Mouse (Mus musculus): ENCODE data around the gene Slc41a2.
A peak's percentile ranks its signal among the peaks of the same experiment; 100 is the strongest.

Gene Slc41a2

GRCm38 (mm10) chr10:83224999-83225398, 112.7 kb downstream of the Slc41a2 start:
- DNase-seq (ENCODE audit: low read depth), result no peak

GRCm38 (mm10) chr10:83220847-83221246, 116.8 kb downstream of the Slc41a2 start:
- no peak for DNase-seq (ENCODE audit: low read depth)

- DNase-seq (ENCODE audit: low read depth), result no peak
Measured at GRCm38 (mm10) chr10:83220217-83220616, 117.5 kb downstream of the Slc41a2 start.

GRCm38 (mm10) chr10:83219729-83220128, 118.0 kb downstream of the Slc41a2 start:
- DNase-seq (ENCODE audit: low read depth), result peak; percentile 58

GRCm38 (mm10) chr10:83218778-83219177, 118.9 kb downstream of the Slc41a2 start:
- DNase-seq (ENCODE audit: low read depth), result no peak

- no peak for DNase-seq (ENCODE audit: low read depth)
Measured at GRCm38 (mm10) chr10:83217256-83217655, 120.4 kb downstream of the Slc41a2 start.

GRCm38 (mm10) chr10:83215559-83215958, 122.1 kb downstream of the Slc41a2 start:
- DNase-seq (ENCODE audit: low read depth), result no peak

- no peak for DNase-seq (ENCODE audit: low read depth)
Measured at GRCm38 (mm10) chr10:83212618-83213017, 125.1 kb downstream of the Slc41a2 start.

GRCm38 (mm10) chr10:83210968-83211583, 126.6 kb downstream of the Slc41a2 start:
- DNase-seq (ENCODE audit: low read depth), result no peak

- DNase-seq (ENCODE audit: low read depth), result no peak
Measured at GRCm38 (mm10) chr10:83210122-83210521, 127.6 kb downstream of the Slc41a2 start.

- no peak for DNase-seq (ENCODE audit: low read depth)
Measured at GRCm38 (mm10) chr10:83209388-83209787, 128.3 kb downstream of the Slc41a2 start.

GRCm38 (mm10) chr10:83208436-83208835, 129.2 kb downstream of the Slc41a2 start:
- no peak for DNase-seq (ENCODE audit: low read depth)

- no peak for DNase-seq (ENCODE audit: low read depth)
Measured at GRCm38 (mm10) chr10:83202906-83203702, 134.6 kb downstream of the Slc41a2 start.

GRCm38 (mm10) chr10:83201525-83201924, 136.2 kb downstream of the Slc41a2 start:
- DNase-seq (ENCODE audit: low read depth), result no peak

- DNase-seq (ENCODE audit: low read depth), result no peak
Measured at GRCm38 (mm10) chr10:83199290-83199689, 138.4 kb downstream of the Slc41a2 start.

- no peak for DNase-seq (ENCODE audit: low read depth)
Measured at GRCm38 (mm10) chr10:83198692-83199091, 139.0 kb downstream of the Slc41a2 start.

- DNase-seq (ENCODE audit: low read depth), result peak; percentile 86
Measured at GRCm38 (mm10) chr10:83197690-83198336, 139.9 kb downstream of the Slc41a2 start.

- no peak for DNase-seq (ENCODE audit: low read depth)
Measured at GRCm38 (mm10) chr10:83191982-83192381, 145.7 kb downstream of the Slc41a2 start.

- no peak for DNase-seq (ENCODE audit: low read depth)
Measured at GRCm38 (mm10) chr10:83191476-83191875, 146.2 kb downstream of the Slc41a2 start.

GRCm38 (mm10) chr10:83189071-83189470, 148.6 kb downstream of the Slc41a2 start:
- no peak for DNase-seq (ENCODE audit: low read depth)

- no peak for DNase-seq (ENCODE audit: low read depth)
Measured at GRCm38 (mm10) chr10:83186984-83187383, 150.7 kb downstream of the Slc41a2 start.

GRCm38 (mm10) chr10:83186167-83186566, 151.5 kb downstream of the Slc41a2 start:
- DNase-seq (ENCODE audit: low read depth), result no peak

GRCm38 (mm10) chr10:83185121-83185520, 152.6 kb downstream of the Slc41a2 start:
- DNase-seq (ENCODE audit: low read depth), result no peak

Measured in naive thymus-derived CD4-positive, alpha-beta T cell, adult 2 months (primary cell).